Mouse (Mus musculus): ENCODE results near the gene Wnt1. TPM values are rescaled to one million over a fixed set of nuclear protein-coding genes. Genes with fewer than 3 reads are reported as not detected.

The Wnt1 gene
- total RNA-seq, 1 experiment from 2014 or later, result not detected

GRCm38 (mm10) chr15:98837006-98837742 lies 47.5 kb downstream of the Wnt1 start:
- DNase-seq, result no peak

GRCm38 (mm10) chr15:98837743-98838103 lies 48.1 kb downstream of the Wnt1 start:
- no peak for DNase-seq

GRCm38 (mm10) chr15:98839161-98839560 lies 49.5 kb downstream of the Wnt1 start:
- DNase-seq, result no peak

GRCm38 (mm10) chr15:98839671-98840585 lies 50.3 kb downstream of the Wnt1 start:
- no peak for DNase-seq

Other genes starting within 250 kb of the Wnt1 start
- 52.2 and 55.9 TPM in 2 replicates for gene Ccnt1, start 218.9 kb upstream of the Wnt1 start, total RNA-seq (2021)
- gene 4930415O20Rik, start 218.9 kb upstream of the Wnt1 start, total RNA-seq (2021), result not detected in 2 replicates
- gene Adcy6, start 179.8 kb upstream of the Wnt1 start, total RNA-seq (2021), result 42.7 and 48.9 TPM in 2 replicates
- 12.6 and 14.3 TPM in 2 replicates for gene Cacnb3, start 159.0 kb upstream of the Wnt1 start, total RNA-seq (2021)
- 76.1 and 88.7 TPM in 2 replicates for gene Ddx23, start 127.0 kb upstream of the Wnt1 start, total RNA-seq (2021)
- gene Rnd1, start 112.4 kb upstream of the Wnt1 start, total RNA-seq (2021), result 1.5 TPM in 2 replicates
- gene Ccdc65, start 81.7 kb upstream of the Wnt1 start, total RNA-seq (2021), result 0.21 TPM in 1 of 2 replicates, not detected in the other
- 7.0 and 7.4 TPM in 2 replicates for gene Fkbp11, start 61.7 kb upstream of the Wnt1 start, total RNA-seq (2021)
- 118 and 138 TPM in 2 replicates for gene Arf3, start 26.6 kb upstream of the Wnt1 start, total RNA-seq (2021)
- 0.43 and 0.55 TPM in 2 replicates for gene Wnt10b, start 11.7 kb upstream of the Wnt1 start, total RNA-seq (2021)
- gene Ddn, start 19.6 kb downstream of the Wnt1 start, total RNA-seq (2021), result 0.09 and 0.24 TPM in 2 replicates
- 60.4 and 78.6 TPM in 2 replicates for gene Prkag1, start 41.7 kb downstream of the Wnt1 start, total RNA-seq (2021)
- gene Kmt2d, start 81.3 kb downstream of the Wnt1 start, total RNA-seq (2021), result 63.0 and 83.0 TPM in 2 replicates
- 3.7 and 4.4 TPM in 2 replicates for gene Rhebl1, start 104.7 kb downstream of the Wnt1 start, total RNA-seq (2021)
- 1.1 and 2.4 TPM in 2 replicates for gene Dhh, start 108.7 kb downstream of the Wnt1 start, total RNA-seq (2021)
- gene Lmbr1l, start 128.4 kb downstream of the Wnt1 start, total RNA-seq (2021), result 25.2 and 30.5 TPM in 2 replicates
- 285 and 323 TPM in 2 replicates for gene Tuba1b, start 144.7 kb downstream of the Wnt1 start, total RNA-seq (2021)
- not detected in 2 replicates for gene Gm49450, start 163.7 kb downstream of the Wnt1 start, total RNA-seq (2021)
- 81.5 and 90.9 TPM in 2 replicates for gene Tuba1a, start 163.8 kb downstream of the Wnt1 start, total RNA-seq (2021)
- gene Tuba1c, start 240.0 kb downstream of the Wnt1 start, total RNA-seq (2021), result 286 and 303 TPM in 2 replicates

Measured in adrenal gland, postnatal 25 days (tissue).